Comparison of ENCODE assay signal across 18 mouse cellular contexts in the genomic region with DNA sequence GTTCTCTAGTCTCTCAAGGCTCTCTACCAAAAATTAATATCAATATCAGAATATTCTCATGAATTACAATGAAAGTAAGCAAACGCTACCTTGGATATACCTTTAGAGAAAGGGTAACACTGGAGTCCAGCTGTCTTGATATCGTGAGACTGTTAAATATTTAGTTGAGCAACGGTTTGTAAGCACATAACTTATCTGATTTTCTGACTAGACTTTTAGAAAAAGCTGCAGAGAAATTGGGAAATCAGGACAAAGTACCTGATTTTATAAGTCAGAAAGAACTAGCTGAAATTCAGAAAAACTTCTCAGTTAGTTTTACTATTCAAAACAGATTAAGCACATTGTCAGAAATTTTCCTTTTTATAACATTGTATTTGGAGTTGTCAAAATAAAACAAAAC.
DNase-seq lines count a peak whose midpoint lies in the region; ATAC-seq and TF ChIP-seq lines count a peak whose summit lies in the region.
"Had no signal": no experiment of that assay in that cellular context is flagged by ENCODE, and none has a peak within 500 bp of the region (broad histone marks: within the 10 kb centered on the region; RNA-seq: fewer than 3 reads in every experiment).

No protein-coding gene starts in this region.

- H3K79me2 ChIP-seq in liver, adult 2 months (ENCODE audit: control insufficient read depth, insufficient read depth, low read length): no peaks in the 10 kb centered on the region

- peak overlapping the region; percentile 93 for H3K27ac ChIP-seq in liver, adult 2 months (replicated peaks; ENCODE audit: insufficient read depth, low read depth, low read length)
- H3K27ac ChIP-seq in liver, embryonic 12.5 days: no peak overlapping the region

- no peaks in the 10 kb centered on the region for H3K36me3 ChIP-seq in liver, adult 2 months (ENCODE audit: control insufficient read depth, insufficient read depth, low read length)
- no peaks in the 10 kb centered on the region for H3K36me3 ChIP-seq in liver, embryonic 12.5 days
- H3K36me3 ChIP-seq: G1E had no signal

- no peaks in the 10 kb centered on the region for H3K9me3 ChIP-seq in liver, embryonic 12.5 days (replicated peaks)
- H3K9me3 ChIP-seq: G1E had no signal

- no peak overlapping the region for H3K9ac ChIP-seq in liver, adult 2 months (ENCODE audit: low read depth, low read length)
- H3K9ac ChIP-seq in liver, embryonic 12.5 days: no peak overlapping the region

- WGBS in liver, adult 2 months: 15% methylated on average over 3 of the region's 3 CpGs
- WGBS in liver, embryonic 12.5 days (ENCODE audit: insufficient replicate concordance): 58% methylated on average over 3 of the region's 3 CpGs

- H3K27me3 ChIP-seq in liver, adult 2 months (ENCODE audit: control insufficient read depth, insufficient read depth, low read length): no peaks in the 10 kb centered on the region
- no peaks in the 10 kb centered on the region for H3K27me3 ChIP-seq in liver, embryonic 12.5 days (replicated peaks)
- H3K27me3 ChIP-seq: CH12.LX, Patski had no signal

- H3K4me3 ChIP-seq in liver, adult 2 months (ENCODE audit: insufficient read depth, low read depth, low read length): no peak overlapping the region; the same call in 1 of the 2 replicates
- H3K4me3 ChIP-seq in liver, embryonic 12.5 days: no peak overlapping the region

- DNase-seq in liver, adult 2 months (ENCODE audit: extremely low read depth, low read depth, low spot score): peak; percentile 92
- DNase-seq: adrenal gland, adult 2 months; adrenal gland, adult 8-10 months; adrenal gland, postnatal 10 days; adrenal gland, postnatal 14 days; adrenal gland, postnatal 25 days; adrenal gland, postnatal 36 days; B cell, adult 2 months; cerebellum, adult 11 months; cerebellum, adult 11-12 months; cerebellum, adult 18-20 months; cerebellum, adult 2 months had no signal

- H3K4me1 ChIP-seq in liver, adult 2 months (ENCODE audit: control insufficient read depth, insufficient read depth, low read length): peaks cover 8% of the 10 kb centered on the region; the same call in 1 of the 2 replicates
- no peaks in the 10 kb centered on the region for H3K4me1 ChIP-seq in liver, embryonic 12.5 days

- H3K4me2 ChIP-seq in liver, embryonic 12.5 days: no peak overlapping the region

- no peak for TF ChIP-seq CTCF in liver, adult 2 months (IDR thresholded peaks at IDR 0.05; ENCODE audit: low read depth, low read length)

- ATAC-seq in liver, embryonic 12.5 days: no peak
- ATAC-seq: activated CD4-positive, CD25-positive, alpha-beta regulatory T cell, adult 4 months; CD4-positive, CD25-positive, alpha-beta regulatory T cell, adult 4 months; Patski had no signal

- TF ChIP-seq POLR2A in liver, adult 2 months (IDR thresholded peaks at IDR 0.05; ENCODE audit: extremely low read depth, insufficient read depth, low read length): no peak
